Mouse (Mus musculus): ENCODE measurements around the gene Thop1.

DNA sequence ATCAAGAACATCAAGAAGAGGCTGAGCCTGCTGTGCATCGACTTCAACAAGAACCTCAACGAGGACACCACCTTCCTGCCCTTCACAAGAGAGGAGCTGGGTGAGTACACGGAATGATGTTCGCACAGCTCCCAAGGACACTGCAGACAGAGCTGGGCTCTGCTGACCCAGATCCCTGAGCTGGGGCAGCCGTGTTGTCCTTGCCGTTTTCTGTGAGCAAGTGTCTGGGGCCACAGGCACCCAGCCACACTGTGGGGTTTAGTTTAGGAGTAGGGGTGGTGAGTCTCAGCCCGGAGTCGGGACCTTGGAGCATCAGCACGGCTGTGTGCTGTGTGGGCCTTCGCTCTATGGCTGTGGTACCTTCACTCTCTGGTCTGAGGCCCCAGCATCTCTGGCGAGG is 8.1 kb downstream of the Thop1 start:
- TF ChIP-seq TBP (IDR thresholded peaks at IDR 0.05; ENCODE audit: low read depth, low read length) (no peak), CTCF (IDR thresholded peaks at IDR 0.05 in 2 of 3, conservative IDR thresholded peaks at IDR 0.05 in 1 of 3; ENCODE audit: control insufficient read depth in 1 of 3, insufficient read depth in 1 of 3, low read depth in 2 of 3, low read length in 3 of 3, poor library complexity in 1 of 3, severe bottlenecking in 1 of 3) (no peak), MAZ (IDR thresholded peaks at IDR 0.05; ENCODE audit: low read depth, low read length) (no peak), MAX (IDR thresholded peaks at IDR 0.05; ENCODE audit: low read length) (no peak), ZNF384 (IDR thresholded peaks at IDR 0.05; ENCODE audit: low read depth, low read length) (no peak), TCF12 (IDR thresholded peaks at IDR 0.05; ENCODE audit: low read depth, low read length) (no peak), BHLHE40 (IDR thresholded peaks at IDR 0.05; ENCODE audit: borderline replicate concordance, low read depth, low read length) (no peak), HCFC1 (IDR thresholded peaks at IDR 0.05; ENCODE audit: low read depth, low read length) (no peak), EP300 (IDR thresholded peaks at IDR 0.05; ENCODE audit: low read depth in 1 of 2, low read length in 2 of 2) (no peak), MAFK (IDR thresholded peaks at IDR 0.05; ENCODE audit: borderline replicate concordance, low read depth, low read length) (no peak), NELFE (IDR thresholded peaks at IDR 0.05; ENCODE audit: low read depth, low read length) (no peak), POLR2A (IDR thresholded peaks at IDR 0.05; ENCODE audit: control insufficient read depth in 1 of 2, insufficient read depth in 1 of 2, low read depth in 1 of 2, low read length in 2 of 2, poor library complexity in 1 of 2) (no peak; a peak in 1 of 4 replicates), GATA1 (IDR thresholded peaks at IDR 0.05; ENCODE audit: low read depth, low read length) (no peak)
